Mouse (Mus musculus): ENCODE results near the gene Dmwd. TPM values are rescaled to one million over a fixed set of nuclear protein-coding genes. Genes with fewer than 3 reads are reported as not detected.

Gene Dmwd
- total RNA-seq, 1 experiment from 2014 or later: 64.1 TPM

Small RNA genes lying within 50 kb of the gene (microRNA-seq; reads per million reads assigned to microRNA genes)
- gene Mir3100: 1.7 to 2.5 reads per million in 2 experiments

Other genes starting within 250 kb of the Dmwd start
- 5.3 and 7.8 TPM in 2 replicates for gene Mill2, start 236.3 kb upstream of the Dmwd start, total RNA-seq (2021)
- gene Pglyrp1, start 204.9 kb upstream of the Dmwd start, total RNA-seq (2021): 1.9 and 2.0 TPM in 2 replicates
- 16.5 and 20.8 TPM in 2 replicates for gene Ccdc61, start 165.8 kb upstream of the Dmwd start, total RNA-seq (2021)
- 4.9 and 6.2 TPM in 2 replicates for gene Nova2, start 150.3 kb upstream of the Dmwd start, total RNA-seq (2021)
- not detected in 2 replicates for gene Nanos2, start 88.8 kb upstream of the Dmwd start, total RNA-seq (2021)
- 10.9 and 13.0 TPM in 2 replicates for gene Mypop, start 85.0 kb upstream of the Dmwd start, total RNA-seq (2021)
- gene Irf2bp1, start 72.2 kb upstream of the Dmwd start, total RNA-seq (2021): 45.8 and 48.3 TPM in 2 replicates
- gene Foxa3, start 52.7 kb upstream of the Dmwd start, total RNA-seq (2021): 0.76 TPM in 1 of 2 replicates, not detected in the other
- gene Sympk, start 51.9 kb upstream of the Dmwd start, total RNA-seq (2021): 120 and 126 TPM in 2 replicates
- gene Rsph6a, start 21.5 kb upstream of the Dmwd start, total RNA-seq (2021): not detected in 2 replicates
- gene Dmpk, start 7.6 kb downstream of the Dmwd start, total RNA-seq (2021): 106 and 114 TPM in 2 replicates
- gene Six5, start 18.4 kb downstream of the Dmwd start, total RNA-seq (2021): 21.8 and 26.1 TPM in 2 replicates
- gene Gm4969, start 42.1 kb downstream of the Dmwd start, total RNA-seq (2021): 0.09 TPM in 1 of 2 replicates, not detected in the other
- gene Fbxo46, start 43.6 kb downstream of the Dmwd start, total RNA-seq (2021): 11.7 and 15.1 TPM in 2 replicates
- gene Qpctl, start 73.1 kb downstream of the Dmwd start, total RNA-seq (2021): 15.4 and 20.3 TPM in 2 replicates
- gene Snrpd2, start 73.5 kb downstream of the Dmwd start, total RNA-seq (2021): 90.5 and 99.0 TPM in 2 replicates
- gene Gipr, start 89.9 kb downstream of the Dmwd start, total RNA-seq (2021): 0.27 and 0.43 TPM in 2 replicates
- 36.3 and 66.2 TPM in 2 replicates for gene Eml2, start 100.2 kb downstream of the Dmwd start, total RNA-seq (2021)
- gene Gpr4, start 136.3 kb downstream of the Dmwd start, total RNA-seq (2021): 6.2 and 7.5 TPM in 2 replicates
- 26.9 and 30.6 TPM in 2 replicates for gene Opa3, start 152.1 kb downstream of the Dmwd start, total RNA-seq (2021)
- gene Vasp, start 195.6 kb downstream of the Dmwd start, total RNA-seq (2021): 47.4 and 61.4 TPM in 2 replicates
- not detected in 2 replicates for gene Ppm1n, start 203.8 kb downstream of the Dmwd start, total RNA-seq (2021)
- 2.5 and 5.3 TPM in 2 replicates for gene Rtn2, start 206.4 kb downstream of the Dmwd start, total RNA-seq (2021)
- gene Fosb, start 233.8 kb downstream of the Dmwd start, total RNA-seq (2021): 1.0 and 1.3 TPM in 2 replicates

All from adrenal gland, postnatal 25 days (tissue).